Mouse (Mus musculus): Measurements from ENCODE around the gene Nmrk2. TPM values are rescaled to one million over a fixed set of nuclear protein-coding genes. Genes with fewer than 3 reads are reported as not detected.

Gene Nmrk2
- polyA plus RNA-seq, 1 experiment from 2014 or later: not detected

DNA sequence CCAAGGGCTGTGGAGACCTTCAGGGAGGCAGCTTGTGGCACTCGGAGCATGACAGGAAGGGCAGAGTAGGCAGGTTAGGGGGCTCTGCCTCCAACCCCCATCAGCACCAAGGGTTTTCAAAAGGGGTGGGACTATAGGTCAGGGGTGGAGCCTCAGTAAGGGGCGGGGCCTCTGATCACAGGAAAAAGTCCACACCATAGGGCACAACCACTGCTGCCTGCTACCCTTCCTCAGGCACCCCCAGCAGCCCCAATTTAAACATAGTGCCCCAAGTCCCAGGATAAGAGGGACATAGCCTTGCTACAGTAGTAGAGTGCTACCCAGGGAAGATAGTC is 39.6 kb downstream of the Nmrk2 start:
- Histone ChIP-seq H3K27ac (replicated peaks; ENCODE audit: low read depth, low read length) (no peak overlapping the region), H3K9me3 (replicated peaks; ENCODE audit: control insufficient read depth, low read length) (no peaks in the 10 kb centered on the region), H3K36me3 (replicated peaks; ENCODE audit: control insufficient read depth, insufficient read depth, low read depth, low read length) (peaks cover 3% of the 10 kb centered on the region), H3K9ac (replicated peaks; ENCODE audit: low read length) (no peak overlapping the region), H3K4me1 (ENCODE audit: control insufficient read depth, insufficient read depth, low read length) (peaks cover 2% of the 10 kb centered on the region; the same call in 1 of the 2 replicates), H3K4me2 (ENCODE audit: low read depth, low read length) (no peak overlapping the region), H3K27me3 (ENCODE audit: control insufficient read depth, insufficient read depth, low read length) (no peaks in the 10 kb centered on the region), H3K4me3 (ENCODE audit: low read depth, low read length) (no peak overlapping the region)
- DNase-seq (ENCODE audit: low spot score) (no peak), ATAC-seq (replicated peaks; ENCODE audit: insufficient number of reproducible peaks, low FRiP score, low TSS enrichment, low read depth) (no peak)
- WGBS: 69% methylated on average over 2 of the region's 2 CpGs

DNA sequence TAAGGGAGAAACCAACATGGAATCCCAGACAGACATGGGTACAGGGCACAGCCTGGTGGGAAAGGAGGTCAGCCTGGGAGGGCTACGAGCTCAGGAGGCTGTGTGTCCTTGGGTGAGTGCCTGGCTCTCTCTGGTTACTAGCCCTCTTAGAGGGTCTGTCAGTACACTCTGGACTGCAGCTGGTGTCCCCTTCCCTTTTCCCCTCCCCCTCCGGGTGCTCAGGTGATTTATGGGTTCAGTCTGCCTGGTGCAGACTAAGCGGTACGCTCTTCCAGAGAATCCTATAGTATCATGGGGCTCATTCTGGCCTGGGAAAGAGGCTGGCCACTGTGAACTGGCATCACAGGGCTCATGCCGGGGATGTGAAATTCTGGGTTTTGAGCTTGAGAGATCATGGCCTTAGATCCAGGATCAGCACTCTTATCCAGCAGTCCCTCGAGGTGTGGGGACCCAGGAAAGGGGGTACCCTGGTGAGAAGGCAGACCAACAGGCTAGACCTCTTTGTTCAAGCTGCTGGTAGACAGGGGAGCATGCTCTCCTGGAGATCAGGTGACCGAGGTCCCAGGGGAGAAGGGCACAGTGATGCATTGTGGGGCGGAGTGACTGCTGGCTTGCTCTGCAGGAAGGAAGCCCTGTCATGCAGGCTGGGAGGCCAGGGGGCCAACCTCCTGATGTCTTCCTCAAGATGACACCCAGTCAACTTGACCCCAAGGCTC is 40.1 kb downstream of the Nmrk2 start:
- no peak overlapping the region for H3K4me2 ChIP-seq (ENCODE audit: low read depth, low read length)
- 93% methylated on average over 8 of the region's 8 CpGs for WGBS
- no peak for DNase-seq (ENCODE audit: low spot score)
- no peak overlapping the region for H3K27ac ChIP-seq (replicated peaks; ENCODE audit: low read depth, low read length)
- H3K9me3 ChIP-seq (replicated peaks; ENCODE audit: control insufficient read depth, low read length): no peaks in the 10 kb centered on the region
- no peak overlapping the region for H3K9ac ChIP-seq (replicated peaks; ENCODE audit: low read length)
- H3K4me3 ChIP-seq (ENCODE audit: low read depth, low read length): no peak overlapping the region
- H3K4me1 ChIP-seq (ENCODE audit: control insufficient read depth, insufficient read depth, low read length): peaks cover under 1% of the 10 kb centered on the region; the same call in 1 of the 2 replicates
- ATAC-seq (replicated peaks; ENCODE audit: insufficient number of reproducible peaks, low FRiP score, low TSS enrichment, low read depth): no peak
- H3K27me3 ChIP-seq (ENCODE audit: control insufficient read depth, insufficient read depth, low read length): no peaks in the 10 kb centered on the region
- H3K36me3 ChIP-seq (replicated peaks; ENCODE audit: control insufficient read depth, insufficient read depth, low read depth, low read length): peaks cover 7% of the 10 kb centered on the region

DNA sequence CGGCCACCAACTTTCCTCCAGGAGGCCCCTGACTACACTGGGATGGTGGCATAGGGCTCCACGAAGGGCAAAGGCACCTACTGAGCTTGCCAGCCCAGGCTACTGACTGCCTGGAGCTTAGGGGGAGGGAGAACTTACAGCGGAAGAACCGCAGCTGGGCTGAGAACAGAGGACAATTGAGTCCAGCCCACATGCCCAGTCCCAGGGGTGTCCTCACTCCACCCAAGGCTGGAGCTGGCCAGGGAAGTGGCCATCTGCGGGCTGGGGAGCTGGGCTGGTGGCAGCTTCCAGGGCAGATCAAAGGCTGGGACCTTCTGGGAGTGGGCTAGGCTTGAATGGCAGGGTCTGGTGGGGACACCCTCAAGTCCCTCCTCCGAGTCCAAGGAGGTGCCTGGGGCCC is 47.1 kb downstream of the Nmrk2 start:
- H3K4me1 ChIP-seq (ENCODE audit: control insufficient read depth, insufficient read depth, low read length): no peaks in the 10 kb centered on the region; the same call in 1 of the 2 replicates
- H3K4me3 ChIP-seq (ENCODE audit: low read depth, low read length): no peak overlapping the region
- no peak for DNase-seq (ENCODE audit: low spot score)
- no peak for ATAC-seq (replicated peaks; ENCODE audit: insufficient number of reproducible peaks, low FRiP score, low TSS enrichment, low read depth)
- WGBS: 82% methylated on average over 6 of the region's 6 CpGs
- no peaks in the 10 kb centered on the region for H3K27me3 ChIP-seq (ENCODE audit: control insufficient read depth, insufficient read depth, low read length)
- no peak overlapping the region for H3K27ac ChIP-seq (replicated peaks; ENCODE audit: low read depth, low read length)
- H3K36me3 ChIP-seq (replicated peaks; ENCODE audit: control insufficient read depth, insufficient read depth, low read depth, low read length): peaks cover 28% of the 10 kb centered on the region
- no peaks in the 10 kb centered on the region for H3K9me3 ChIP-seq (replicated peaks; ENCODE audit: control insufficient read depth, low read length)
- H3K9ac ChIP-seq (replicated peaks; ENCODE audit: low read length): no peak overlapping the region
- H3K4me2 ChIP-seq (ENCODE audit: low read depth, low read length): no peak overlapping the region

GRCm38 (mm10) chr10:81154313-81154712 is 47.5 kb downstream of the Nmrk2 start:
- Histone ChIP-seq H3K4me2 (ENCODE audit: low read depth, low read length) (no peak overlapping the region), H3K4me3 (ENCODE audit: low read depth, low read length) (no peak overlapping the region), H3K4me1 (ENCODE audit: control insufficient read depth, insufficient read depth, low read length) (no peaks in the 10 kb centered on the region; the same call in 1 of the 2 replicates), H3K36me3 (replicated peaks; ENCODE audit: control insufficient read depth, insufficient read depth, low read depth, low read length) (peaks cover 28% of the 10 kb centered on the region), H3K9me3 (replicated peaks; ENCODE audit: control insufficient read depth, low read length) (no peaks in the 10 kb centered on the region), H3K27me3 (ENCODE audit: control insufficient read depth, insufficient read depth, low read length) (no peaks in the 10 kb centered on the region), H3K27ac (replicated peaks; ENCODE audit: low read depth, low read length) (no peak overlapping the region), H3K9ac (replicated peaks; ENCODE audit: low read length) (no peak overlapping the region)
- ATAC-seq (replicated peaks; ENCODE audit: insufficient number of reproducible peaks, low FRiP score, low TSS enrichment, low read depth): no peak
- WGBS: 87% methylated on average over 12 of the region's 12 CpGs
- no peak for DNase-seq (ENCODE audit: low spot score)

DNA sequence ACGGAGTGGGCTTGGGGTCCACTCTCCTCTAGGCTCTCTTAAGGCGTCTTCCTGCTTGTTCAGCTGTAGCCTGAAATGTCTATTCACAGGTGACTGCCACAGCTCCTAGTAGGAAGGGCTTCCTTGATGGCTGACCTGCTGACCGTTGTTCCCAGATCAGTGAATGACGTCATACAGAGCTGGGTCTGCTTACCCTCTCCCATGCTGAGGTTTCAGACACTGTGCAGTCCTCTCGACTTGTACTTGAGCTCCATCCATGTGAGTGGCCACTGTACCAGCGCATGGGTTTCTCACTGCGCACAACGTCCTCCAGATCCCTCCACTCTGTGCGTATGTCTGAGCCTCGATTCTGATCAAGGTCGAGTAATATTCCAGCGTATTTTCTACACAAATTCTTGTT is 49.2 kb downstream of the Nmrk2 start:
- Histone ChIP-seq H3K27ac (replicated peaks; ENCODE audit: low read depth, low read length) (no peak overlapping the region), H3K27me3 (ENCODE audit: control insufficient read depth, insufficient read depth, low read length) (no peaks in the 10 kb centered on the region)

GRCm38 (mm10) chr10:81151261-81151660 is 50.6 kb downstream of the Nmrk2 start:
- Histone ChIP-seq H3K36me3 (replicated peaks; ENCODE audit: control insufficient read depth, insufficient read depth, low read depth, low read length) (peaks cover 28% of the 10 kb centered on the region), H3K4me3 (ENCODE audit: low read depth, low read length) (no peak overlapping the region), H3K27me3 (ENCODE audit: control insufficient read depth, insufficient read depth, low read length) (no peaks in the 10 kb centered on the region), H3K9me3 (replicated peaks; ENCODE audit: control insufficient read depth, low read length) (no peaks in the 10 kb centered on the region), H3K4me1 (ENCODE audit: control insufficient read depth, insufficient read depth, low read length) (no peaks in the 10 kb centered on the region; the same call in 1 of the 2 replicates), H3K9ac (replicated peaks; ENCODE audit: low read length) (no peak overlapping the region), H3K27ac (replicated peaks; ENCODE audit: low read depth, low read length) (no peak overlapping the region), H3K4me2 (ENCODE audit: low read depth, low read length) (no peak overlapping the region)
- WGBS: 71% methylated on average over 6 of the region's 6 CpGs
- no peak for DNase-seq (ENCODE audit: low spot score)
- ATAC-seq (replicated peaks; ENCODE audit: insufficient number of reproducible peaks, low FRiP score, low TSS enrichment, low read depth): no peak

More for the DNA sequence above, 49.2 kb downstream of the Nmrk2 start:
- ATAC-seq (replicated peaks; ENCODE audit: insufficient number of reproducible peaks, low FRiP score, low TSS enrichment, low read depth) (no peak), DNase-seq (ENCODE audit: low spot score) (no peak)
- Histone ChIP-seq H3K4me1 (ENCODE audit: control insufficient read depth, insufficient read depth, low read length) (no peaks in the 10 kb centered on the region; the same call in 1 of the 2 replicates), H3K9ac (replicated peaks; ENCODE audit: low read length) (no peak overlapping the region), H3K4me2 (ENCODE audit: low read depth, low read length) (no peak overlapping the region), H3K36me3 (replicated peaks; ENCODE audit: control insufficient read depth, insufficient read depth, low read depth, low read length) (peaks cover 34% of the 10 kb centered on the region), H3K9me3 (replicated peaks; ENCODE audit: control insufficient read depth, low read length) (no peaks in the 10 kb centered on the region), H3K4me3 (ENCODE audit: low read depth, low read length) (no peak overlapping the region)
- 76% methylated on average over 12 of the region's 12 CpGs for WGBS

Other genes starting within 250 kb of the Nmrk2 start
- gene Gng7, start 187.1 kb downstream of the Nmrk2 start, polyA plus RNA-seq (2014; fragmentation: Nextera tagmentation; extraction: Ambion mirVana): 4.8 and 5.4 TPM in 2 replicates
- gene Diras1, start 176.4 kb downstream of the Nmrk2 start, polyA plus RNA-seq (2014; fragmentation: Nextera tagmentation; extraction: Ambion mirVana): 1.3 and 1.4 TPM in 2 replicates
- 6.7 and 7.2 TPM in 2 replicates for gene Slc39a3, start 164.6 kb downstream of the Nmrk2 start, polyA plus RNA-seq (2014; fragmentation: Nextera tagmentation; extraction: Ambion mirVana)
- gene Sgta, start 141.9 kb downstream of the Nmrk2 start, polyA plus RNA-seq (2014; fragmentation: Nextera tagmentation; extraction: Ambion mirVana): 193 and 218 TPM in 2 replicates
- 56.0 and 56.3 TPM in 2 replicates for gene Thop1, start 132.0 kb downstream of the Nmrk2 start, polyA plus RNA-seq (2014; fragmentation: Nextera tagmentation; extraction: Ambion mirVana)
- gene Creb3l3, start 103.2 kb downstream of the Nmrk2 start, polyA plus RNA-seq (2014; fragmentation: Nextera tagmentation; extraction: Ambion mirVana): 0.08 TPM in 2 replicates
- gene Map2k2, start 96.1 kb downstream of the Nmrk2 start, polyA plus RNA-seq (2014; fragmentation: Nextera tagmentation; extraction: Ambion mirVana): 191 and 192 TPM in 2 replicates
- 4.9 and 5.5 TPM in 2 replicates for gene Zbtb7a, start 66.8 kb downstream of the Nmrk2 start, polyA plus RNA-seq (2014; fragmentation: Nextera tagmentation; extraction: Ambion mirVana)
- gene Pias4, start 34.1 kb downstream of the Nmrk2 start, polyA plus RNA-seq (2014; fragmentation: Nextera tagmentation; extraction: Ambion mirVana): 36.1 and 46.5 TPM in 2 replicates
- 417 and 424 TPM in 2 replicates for gene Eef2, start 25.4 kb downstream of the Nmrk2 start, polyA plus RNA-seq (2014; fragmentation: Nextera tagmentation; extraction: Ambion mirVana)
- 47.4 and 49.4 TPM in 2 replicates for gene Dapk3, start 19.0 kb downstream of the Nmrk2 start, polyA plus RNA-seq (2014; fragmentation: Nextera tagmentation; extraction: Ambion mirVana)
- gene 4930442H23Rik, start 18.2 kb downstream of the Nmrk2 start, polyA plus RNA-seq (2014; fragmentation: Nextera tagmentation; extraction: Ambion mirVana): not detected in 2 replicates
- gene Atcay, start 28.8 kb upstream of the Nmrk2 start, polyA plus RNA-seq (2014; fragmentation: Nextera tagmentation; extraction: Ambion mirVana): 4.1 and 5.3 TPM in 2 replicates
- 2.5 and 2.8 TPM in 2 replicates for gene Zfr2, start 31.1 kb upstream of the Nmrk2 start, polyA plus RNA-seq (2014; fragmentation: Nextera tagmentation; extraction: Ambion mirVana)
- 2.6 and 4.0 TPM in 2 replicates for gene Matk, start 50.9 kb upstream of the Nmrk2 start, polyA plus RNA-seq (2014; fragmentation: Nextera tagmentation; extraction: Ambion mirVana)
- 203 and 205 TPM in 2 replicates for gene Mrpl54, start 64.9 kb upstream of the Nmrk2 start, polyA plus RNA-seq (2014; fragmentation: Nextera tagmentation; extraction: Ambion mirVana)
- 35.3 and 41.3 TPM in 2 replicates for gene Apba3, start 64.9 kb upstream of the Nmrk2 start, polyA plus RNA-seq (2014; fragmentation: Nextera tagmentation; extraction: Ambion mirVana)
- gene Tjp3, start 89.5 kb upstream of the Nmrk2 start, polyA plus RNA-seq (2014; fragmentation: Nextera tagmentation; extraction: Ambion mirVana): 2.5 and 3.3 TPM in 2 replicates
- gene Pip5k1c, start 90.9 kb upstream of the Nmrk2 start, polyA plus RNA-seq (2014; fragmentation: Nextera tagmentation; extraction: Ambion mirVana): 41.5 and 46.6 TPM in 2 replicates
- 30.1 and 30.5 TPM in 2 replicates for gene Cactin, start 119.1 kb upstream of the Nmrk2 start, polyA plus RNA-seq (2014; fragmentation: Nextera tagmentation; extraction: Ambion mirVana)
- 1.4 and 2.1 TPM in 2 replicates for gene Tbxa2r, start 126.7 kb upstream of the Nmrk2 start, polyA plus RNA-seq (2014; fragmentation: Nextera tagmentation; extraction: Ambion mirVana)
- gene Gipc3, start 141.2 kb upstream of the Nmrk2 start, polyA plus RNA-seq (2014; fragmentation: Nextera tagmentation; extraction: Ambion mirVana): not detected in 2 replicates
- gene Hmg20b, start 148.4 kb upstream of the Nmrk2 start, polyA plus RNA-seq (2014; fragmentation: Nextera tagmentation; extraction: Ambion mirVana): 97.9 and 103 TPM in 2 replicates
- gene Mfsd12, start 155.4 kb upstream of the Nmrk2 start, polyA plus RNA-seq (2014; fragmentation: Nextera tagmentation; extraction: Ambion mirVana): 3.4 and 4.0 TPM in 2 replicates
- gene 4930404N11Rik, start 163.8 kb upstream of the Nmrk2 start, polyA plus RNA-seq (2014; fragmentation: Nextera tagmentation; extraction: Ambion mirVana): not detected in 2 replicates
- gene Fzr1, start 176.5 kb upstream of the Nmrk2 start, polyA plus RNA-seq (2014; fragmentation: Nextera tagmentation; extraction: Ambion mirVana): 92.1 and 95.0 TPM in 2 replicates
- 45.0 and 52.5 TPM in 2 replicates for gene Dohh, start 182.4 kb upstream of the Nmrk2 start, polyA plus RNA-seq (2014; fragmentation: Nextera tagmentation; extraction: Ambion mirVana)
- 2.5 and 4.1 TPM in 2 replicates for gene Gm48551, start 182.4 kb upstream of the Nmrk2 start, polyA plus RNA-seq (2014; fragmentation: Nextera tagmentation; extraction: Ambion mirVana)
- 0.63 TPM in 1 of 2 replicates, not detected in the other for gene Gm48552, start 187.0 kb upstream of the Nmrk2 start, polyA plus RNA-seq (2014; fragmentation: Nextera tagmentation; extraction: Ambion mirVana)
- gene Smim24, start 191.0 kb upstream of the Nmrk2 start, polyA plus RNA-seq (2014; fragmentation: Nextera tagmentation; extraction: Ambion mirVana): 3.4 and 4.1 TPM in 2 replicates

Data from embryonic facial prominence, embryonic 11.5 days (tissue).